Mouse (Mus musculus) heart, embryonic 11.5 days (tissue): Measurements from ENCODE around the gene Efs. TPM values are rescaled to one million over a fixed set of nuclear protein-coding genes. Genes with fewer than 3 reads are reported as not detected.
"Not testable (repeated sequence)": the region's sequence is repeated elsewhere in the genome, so short reads cannot be mapped to it uniquely, and the experiment has no call there.

Experiments used
- ATAC-seq: fragments of 200-750 bp; cut with Nextera tagmentation; replicated peaks from 2 replicates; pipeline ENCODE4 v1.8.0; 2017; ENCODE audit warnings: moderate library complexity; ENCODE audit not compliant: insufficient number of reproducible peaks, low FRiP score, low TSS enrichment
- H3K27ac ChIP-seq: fragments of 300-500 bp; sonication (generic); 2 replicates; pipeline ENCODE4 v1.5.1; 2014; ENCODE audit warnings: mild to moderate bottlenecking, low read depth, low read length
- H3K27me3 ChIP-seq: fragments of 300-500 bp; sonication (generic); 2 replicates; pipeline ENCODE4 v1.6.1; 2014; ENCODE audit warnings: mild to moderate bottlenecking, low read length, mixed read lengths; ENCODE audit not compliant: control insufficient read depth, insufficient read depth
- H3K36me3 ChIP-seq: fragments of 300-500 bp; sonication (generic); 2 replicates; pipeline ENCODE4 v1.6.1; 2014; ENCODE audit warnings: mild to moderate bottlenecking, low read length, moderate library complexity, mixed read lengths; ENCODE audit not compliant: control insufficient read depth, insufficient read depth
- H3K4me1 ChIP-seq: fragments of 300-500 bp; sonication (generic); 2 replicates; pipeline ENCODE4 v1.6.1; 2014; ENCODE audit warnings: low read length; ENCODE audit not compliant: control insufficient read depth, insufficient read depth
- H3K4me2 ChIP-seq: fragments of 300-500 bp; sonication (generic); 2 replicates; pipeline ENCODE4 v1.6.1; 2014; ENCODE audit warnings: mild to moderate bottlenecking, moderate library complexity
- H3K4me3 ChIP-seq: fragments of 300-500 bp; sonication (generic); 2 replicates; pipeline ENCODE4 v1.5.1; 2014; ENCODE audit warnings: low read depth, low read length
- H3K9ac ChIP-seq: fragments of 300-500 bp; sonication (generic); 2 replicates; pipeline ENCODE4 v1.6.1; 2014; ENCODE audit warnings: mild to moderate bottlenecking, low read depth, low read length, moderate library complexity
- H3K9me3 ChIP-seq: fragments of 300-500 bp; sonication (generic); replicated peaks from 2 replicates; pipeline ENCODE4 v1.6.1; 2016; ENCODE audit warnings: low read length; ENCODE audit not compliant: control insufficient read depth
- WGBS: fragments of 180-500 bp; shearing (Covaris S2); extraction: QIAGEN DNeasy Blood & Tissue Kit; methylation state at CpG from one replicate; pipeline ENCODE4 v1.1.7; 2014; ENCODE audit not compliant: insufficient replicate concordance; 5-methylcytosine and 5-hydroxymethylcytosine counted together
- polyA plus RNA-seq: library from polyadenylated mRNA; unstranded; fragments of >200 nt; fragmentation: Nextera tagmentation; extraction: Ambion mirVana; gene quantifications from 2 replicates; pipeline ENCODE4 v1.2.1, GENCODE M21; 2014

The Efs gene
- polyA plus RNA-seq, 1 experiment from 2014 or later: 11.0 TPM

DNA sequence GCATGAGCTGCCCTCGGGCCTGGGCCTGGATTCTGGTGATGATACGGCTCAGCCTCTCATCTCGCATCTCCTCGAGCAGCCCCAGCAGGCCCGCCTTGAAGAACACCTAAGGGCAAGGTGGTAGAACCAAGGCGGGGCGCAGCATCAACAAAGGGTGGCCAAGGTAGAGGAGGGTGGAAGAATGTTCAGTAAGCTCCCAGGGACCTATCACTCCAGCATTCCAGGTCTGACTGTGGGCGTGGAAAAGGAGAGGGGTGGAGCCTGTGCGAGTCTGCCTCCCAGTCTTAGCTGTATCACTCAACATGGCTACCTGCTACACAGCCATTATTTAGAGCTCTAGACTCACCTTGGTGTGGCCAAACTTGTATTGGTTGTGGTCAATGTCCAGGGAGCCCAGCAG lies 30.6 kb upstream of the Efs start:
- Histone ChIP-seq H3K9ac (peak overlapping the region; percentile 4; the same call in 1 of the 2 replicates), H3K36me3 (peaks cover 2% of the 10 kb centered on the region; the same call in 1 of the 2 replicates), H3K27ac (no peak overlapping the region), H3K4me3 (no peak overlapping the region), H3K4me1 (no peaks in the 10 kb centered on the region), H3K4me2 (peak overlapping the region; percentile 66; the same call in 1 of the 2 replicates), H3K27me3 (no peaks in the 10 kb centered on the region), H3K9me3 (no peaks in the 10 kb centered on the region)
- WGBS: 69% methylated on average over 9 of the region's 9 CpGs
- ATAC-seq: no peak

DNA sequence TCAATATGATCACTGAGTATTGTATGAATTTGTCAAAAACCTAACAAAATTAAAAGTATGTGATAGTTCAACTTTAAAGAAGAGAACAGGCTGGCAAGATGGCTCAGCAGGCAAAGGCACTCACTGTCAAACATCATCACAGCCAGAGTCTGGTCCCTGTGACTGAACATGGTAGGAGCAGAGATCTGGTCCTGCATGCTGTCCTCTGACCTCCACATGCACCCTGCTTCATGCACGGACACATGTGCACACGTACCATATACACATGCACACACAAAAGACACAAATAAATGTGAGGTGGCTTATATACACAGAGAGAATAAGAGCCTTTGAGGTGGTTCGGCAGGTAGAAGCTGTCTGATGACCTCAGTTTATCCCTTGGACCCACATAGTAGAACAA lies 29.6 kb upstream of the Efs start:
- H3K9ac ChIP-seq: no peak overlapping the region

DNA sequence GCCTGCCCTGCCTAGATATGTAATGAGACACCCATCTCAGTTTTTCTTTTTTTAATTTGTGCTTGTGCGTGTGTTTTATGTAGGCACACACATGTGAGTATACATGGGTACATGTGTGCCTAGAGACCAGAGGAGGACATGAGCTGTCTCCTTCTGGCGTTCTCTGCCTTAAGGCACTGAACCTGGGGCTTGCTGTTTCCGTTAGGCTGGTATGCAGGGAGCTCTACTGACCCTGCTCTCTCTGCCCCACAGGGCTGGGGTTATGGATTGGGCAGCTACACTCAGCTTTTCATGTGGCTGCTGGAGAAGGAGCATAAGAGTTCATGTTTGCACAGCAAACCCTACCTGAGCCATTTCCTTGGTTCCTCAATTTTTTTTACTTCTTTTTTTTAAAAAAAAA lies 28.5 kb upstream of the Efs start:
- H3K9me3 ChIP-seq: no peaks in the 10 kb centered on the region
- H3K36me3 ChIP-seq: peaks cover 6% of the 10 kb centered on the region; the same call in 1 of the 2 replicates
- H3K9ac ChIP-seq: no peak overlapping the region
- no peak overlapping the region for H3K4me3 ChIP-seq
- 76% methylated on average over 3 of the region's 3 CpGs for WGBS
- peak overlapping the region; percentile 37; the same call in 1 of the 2 replicates for H3K27ac ChIP-seq
- ATAC-seq: no peak
- no peaks in the 10 kb centered on the region for H3K27me3 ChIP-seq
- H3K4me1 ChIP-seq: no peaks in the 10 kb centered on the region
- no peak overlapping the region for H3K4me2 ChIP-seq

More for the DNA sequence above, 29.6 kb upstream of the Efs start:
- no peak for ATAC-seq
- Histone ChIP-seq H3K4me2 (no peak overlapping the region), H3K9me3 (no peaks in the 10 kb centered on the region), H3K36me3 (peaks cover 2% of the 10 kb centered on the region; the same call in 1 of the 2 replicates), H3K4me1 (no peaks in the 10 kb centered on the region), H3K27me3 (no peaks in the 10 kb centered on the region), H3K4me3 (no peak overlapping the region), H3K27ac (no peak overlapping the region)
- WGBS: 79% methylated on average over 3 of the region's 3 CpGs

DNA sequence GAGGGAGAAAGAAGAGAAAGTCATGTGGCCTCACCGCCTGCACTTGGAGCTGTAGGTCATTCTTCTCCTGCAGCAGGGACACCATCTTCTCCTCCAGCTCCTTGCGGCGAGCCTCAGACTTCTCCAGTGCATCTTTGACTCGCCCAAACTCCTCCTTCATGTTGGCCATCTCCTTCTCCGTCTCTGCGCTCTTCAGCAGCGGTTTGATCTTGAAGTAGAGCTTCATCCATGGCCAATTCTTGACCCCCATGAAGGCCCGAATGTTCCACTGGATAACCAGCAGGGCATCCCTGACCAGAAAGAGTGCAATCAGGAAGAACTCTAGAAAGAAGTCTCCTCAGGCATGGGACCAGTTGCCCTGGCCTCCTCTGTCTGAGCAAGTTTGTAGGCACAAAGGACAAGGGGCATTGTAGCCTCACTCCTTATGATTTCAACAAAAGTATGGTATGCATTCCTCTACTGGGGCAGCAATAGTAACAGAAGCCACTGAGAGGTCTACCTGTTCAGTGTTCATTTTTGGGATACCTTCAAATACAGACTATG lies 27.8 kb upstream of the Efs start:
- Histone ChIP-seq H3K36me3 (peaks cover 6% of the 10 kb centered on the region; the same call in 1 of the 2 replicates), H3K27ac (0 out of 2 replicates have a peak overlapping the region, but pooled peaks have one; percentile 16), H3K4me2 (no peak overlapping the region; the same call in 1 of the 2 replicates), H3K9me3 (no peaks in the 10 kb centered on the region), H3K9ac (no peak overlapping the region), H3K4me1 (0 out of 2 replicates have a peak, but pooled peaks cover 4% of the 10 kb centered on the region), H3K4me3 (no peak overlapping the region), H3K27me3 (no peaks in the 10 kb centered on the region; the same call in 1 of the 2 replicates)
- WGBS: 73% methylated on average over 8 of the region's 8 CpGs
- no peak for ATAC-seq

DNA sequence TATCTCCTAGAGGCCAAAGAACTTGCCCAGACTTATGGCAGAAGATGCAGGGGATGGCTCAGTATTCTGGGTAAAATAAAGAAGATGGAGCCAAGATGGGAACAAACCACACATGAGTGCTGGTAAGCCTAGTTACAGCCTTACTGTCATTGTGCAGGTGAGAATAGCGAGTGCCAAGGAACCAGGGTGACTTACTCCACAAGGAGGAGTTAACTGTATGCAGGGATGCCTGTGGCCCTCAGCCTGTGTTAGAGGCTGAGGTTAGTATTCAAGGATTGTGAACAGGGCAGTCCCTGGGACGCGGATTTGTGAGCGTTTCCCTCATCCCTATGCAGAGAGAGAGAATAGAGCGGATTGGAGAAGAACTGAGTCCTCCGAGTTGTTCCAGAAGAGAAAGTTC lies 25.7 kb upstream of the Efs start:
- no peak overlapping the region for H3K9ac ChIP-seq
- H3K4me1 ChIP-seq: peaks cover 4% of the 10 kb centered on the region; the same call in 1 of the 2 replicates
- H3K27ac ChIP-seq: peak overlapping the region; percentile 2; the same call in 1 of the 2 replicates
- ATAC-seq: no peak
- peaks cover 6% of the 10 kb centered on the region; the same call in 1 of the 2 replicates for H3K36me3 ChIP-seq
- 81% methylated on average over 6 of the region's 6 CpGs for WGBS
- no peaks in the 10 kb centered on the region; the same call in 1 of the 2 replicates for H3K27me3 ChIP-seq
- H3K9me3 ChIP-seq: no peaks in the 10 kb centered on the region
- no peak overlapping the region for H3K4me2 ChIP-seq
- H3K4me3 ChIP-seq: no peak overlapping the region

DNA sequence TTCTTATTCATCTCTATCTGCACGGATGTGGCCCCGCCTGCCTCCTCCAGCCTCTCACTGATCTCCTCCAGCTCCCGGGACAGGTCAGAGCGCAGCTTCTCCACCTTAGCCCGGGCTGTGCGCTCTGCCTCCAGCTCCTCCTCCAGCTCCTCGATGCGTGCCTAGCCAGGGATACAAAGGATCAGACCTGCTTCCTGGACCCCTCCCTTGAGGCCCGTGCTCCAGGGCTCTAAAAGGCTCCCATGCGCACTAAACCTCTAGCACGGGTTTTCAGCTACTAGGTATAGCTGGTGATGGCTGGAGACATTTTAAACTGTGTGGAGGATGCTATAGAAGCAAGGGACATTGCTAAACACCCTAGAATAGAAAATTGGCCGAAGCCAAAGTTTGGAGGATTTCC lies 24.6 kb upstream of the Efs start:
- Histone ChIP-seq H3K27ac (0 out of 2 replicates have a peak overlapping the region, but pooled peaks have one; percentile 29), H3K36me3 (peaks cover 6% of the 10 kb centered on the region; the same call in 1 of the 2 replicates), H3K9ac (0 out of 2 replicates have a peak overlapping the region, but pooled peaks have one; percentile 22), H3K27me3 (no peaks in the 10 kb centered on the region; the same call in 1 of the 2 replicates), H3K4me1 (peaks cover 4% of the 10 kb centered on the region; the same call in 1 of the 2 replicates), H3K9me3 (no peaks in the 10 kb centered on the region), H3K4me3 (no peak overlapping the region), H3K4me2 (no peak overlapping the region)
- 47% methylated on average over 12 of the region's 12 CpGs for WGBS
- no peak for ATAC-seq

DNA sequence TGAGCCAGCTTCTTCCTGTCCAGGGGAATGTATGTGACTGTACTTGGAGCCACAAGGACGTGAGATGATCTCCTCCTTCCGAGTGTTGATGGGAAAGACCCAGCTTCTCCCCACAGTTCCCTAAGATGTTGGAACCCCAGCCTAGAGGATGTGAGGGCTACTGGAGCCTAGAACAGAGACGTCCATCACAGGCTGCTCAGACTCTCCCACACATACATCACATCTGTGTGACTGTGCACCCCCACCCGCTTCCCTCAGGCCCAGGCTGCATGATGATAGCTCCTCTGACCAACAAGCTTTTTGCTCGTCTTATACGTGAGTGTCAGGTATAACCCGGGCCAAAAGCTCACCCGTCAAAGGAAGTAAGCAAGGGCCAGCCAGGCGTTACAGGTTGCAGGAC lies 22.9 kb upstream of the Efs start:
- Histone ChIP-seq H3K4me2 (no peak overlapping the region), H3K9me3 (no peaks in the 10 kb centered on the region), H3K27me3 (no peaks in the 10 kb centered on the region; the same call in 1 of the 2 replicates), H3K27ac (peak overlapping the region; percentile 46; the same call in 1 of the 2 replicates), H3K4me1 (peaks cover 4% of the 10 kb centered on the region; the same call in 1 of the 2 replicates), H3K36me3 (peaks cover 5% of the 10 kb centered on the region; the same call in 1 of the 2 replicates), H3K4me3 (no peak overlapping the region), H3K9ac (no peak overlapping the region)
- WGBS: 72% methylated on average over 9 of the region's 9 CpGs
- ATAC-seq: no peak

DNA sequence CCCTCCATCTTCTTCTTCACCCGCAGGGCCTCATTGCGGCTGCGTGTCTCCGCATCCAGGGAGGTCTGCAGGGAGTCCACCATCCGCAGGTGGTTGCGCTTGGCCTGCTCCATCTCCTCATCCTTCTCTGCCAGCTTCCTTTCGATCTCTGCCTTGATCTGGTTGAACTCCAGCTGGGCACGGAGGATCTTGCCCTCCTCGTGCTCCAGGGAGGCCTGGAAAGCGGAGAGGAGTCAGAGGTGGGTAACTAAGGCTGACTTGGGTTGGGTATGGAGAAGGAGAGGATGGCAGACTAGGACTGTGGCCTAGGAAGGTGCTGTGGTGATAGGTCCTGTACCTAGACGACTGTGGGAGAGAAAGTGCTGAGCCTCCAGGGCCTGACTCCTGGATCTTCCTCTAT lies 21.1 kb upstream of the Efs start:
- not testable (repeated sequence) for H3K9ac ChIP-seq, H3K36me3 ChIP-seq, H3K4me1 ChIP-seq, H3K27ac ChIP-seq, ATAC-seq, H3K4me2 ChIP-seq, H3K9me3 ChIP-seq, H3K4me3 ChIP-seq, H3K27me3 ChIP-seq
- WGBS: 77% methylated on average over 10 of the region's 11 CpGs
